Mouse (Mus musculus) lung, postnatal 14 days (tissue): Measurements from ENCODE around the gene Evi2.

ENCODE experiments used
- DNase-seq: peaks from one replicate; pipeline ENCODE4 v3.0.0; 2021

The Evi2 gene

DNA sequence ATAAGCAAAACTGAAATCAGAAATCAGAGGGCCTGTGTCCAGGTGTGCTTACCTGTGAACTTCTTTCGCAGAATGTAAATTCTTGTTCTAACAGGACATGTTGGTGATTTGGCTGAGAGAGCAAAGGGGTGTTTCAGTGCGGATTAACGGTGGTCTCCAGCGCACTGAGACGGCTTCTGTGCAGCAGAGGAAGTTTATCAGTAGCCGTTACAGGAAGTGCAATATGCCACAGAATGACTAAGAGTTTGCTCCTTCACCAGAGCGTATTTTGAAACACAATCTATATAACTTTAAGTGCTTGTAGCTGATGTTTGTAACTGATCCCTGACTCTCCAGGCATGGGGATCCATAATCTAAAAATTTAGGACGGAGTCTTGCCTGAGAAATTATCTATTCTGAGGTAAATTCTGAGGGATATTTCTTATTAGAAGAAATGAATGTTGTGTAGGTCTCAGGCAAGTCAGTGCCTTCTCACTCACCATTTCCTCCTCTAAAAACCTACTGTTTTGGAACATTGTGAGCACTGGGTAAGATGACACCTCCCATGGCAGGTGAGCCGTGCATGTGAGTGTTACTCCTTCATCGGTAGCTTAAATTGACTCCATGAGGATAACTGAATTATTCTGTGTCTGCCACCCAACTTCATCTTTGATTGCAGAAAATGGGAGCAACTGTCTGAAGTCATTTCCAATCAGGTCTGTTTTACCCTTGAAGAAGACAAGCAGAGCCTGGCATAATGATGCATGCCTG is 6.7 kb downstream of the Evi2 start, which contains the start of gene Evi2b:
Evi2b (minus strand) TSS at position 203 of the 750 bp plus-strand sequence.
- no peak for DNase-seq

DNA sequence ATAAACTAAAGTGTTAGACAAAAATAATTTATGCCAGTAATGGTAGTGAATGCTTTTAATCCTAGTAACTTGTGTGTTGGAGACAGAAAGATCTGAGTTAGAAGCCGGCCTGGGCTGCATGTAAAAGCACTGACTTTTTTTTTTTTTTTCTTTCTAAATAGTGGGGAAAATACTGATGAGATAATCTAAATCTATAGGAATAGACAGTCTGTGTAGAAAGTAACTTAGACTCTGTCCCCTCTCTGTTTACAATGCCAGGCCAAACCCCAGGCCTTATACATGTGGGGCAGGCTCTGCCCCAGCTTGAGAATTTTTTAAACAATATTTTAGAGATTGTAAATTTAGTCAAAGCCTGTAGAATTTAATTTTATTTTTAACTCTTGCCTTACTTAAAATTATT is 7.4 kb downstream of the Evi2 start:
- DNase-seq: no peak

DNA sequence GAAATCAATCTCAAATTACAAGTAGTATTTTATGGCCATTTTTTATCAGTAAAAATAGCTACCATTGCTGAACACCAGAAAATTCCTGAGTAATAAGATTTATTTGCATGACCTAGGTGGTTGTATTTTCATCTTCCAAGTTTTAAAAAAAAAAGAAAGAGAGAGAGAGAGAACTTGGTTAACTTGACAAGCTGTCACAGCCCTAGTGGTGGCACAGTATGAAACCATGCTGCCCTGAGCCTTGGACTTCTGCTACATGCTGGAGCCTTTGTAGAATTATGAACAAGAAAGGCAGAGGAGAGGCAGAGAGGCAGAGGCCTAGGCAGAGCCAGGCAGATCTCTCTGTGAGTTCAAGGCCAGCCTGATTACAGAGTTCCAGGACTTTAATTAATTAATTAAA is 8.5 kb downstream of the Evi2 start:
- no peak for DNase-seq

DNA sequence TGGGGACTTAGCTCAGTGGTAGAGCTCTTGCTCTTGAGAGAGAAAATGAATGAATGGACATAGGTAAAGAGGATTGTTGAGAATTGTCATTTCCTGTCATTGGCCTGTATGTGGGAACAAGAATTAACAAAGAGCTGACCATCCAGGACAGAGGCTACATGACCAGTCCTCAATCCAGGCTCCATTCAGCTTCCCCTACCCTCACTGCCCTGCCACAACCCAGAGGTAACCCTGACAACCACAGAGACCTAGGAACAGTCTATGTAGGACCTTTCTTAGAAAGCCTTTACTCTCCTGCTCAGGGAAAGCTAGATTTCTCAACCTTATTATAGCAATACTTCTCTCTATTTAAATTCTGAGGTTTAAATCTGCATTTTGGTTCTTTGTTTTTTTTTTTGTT is 9.6 kb downstream of the Evi2 start:
- no peak for DNase-seq

DNA sequence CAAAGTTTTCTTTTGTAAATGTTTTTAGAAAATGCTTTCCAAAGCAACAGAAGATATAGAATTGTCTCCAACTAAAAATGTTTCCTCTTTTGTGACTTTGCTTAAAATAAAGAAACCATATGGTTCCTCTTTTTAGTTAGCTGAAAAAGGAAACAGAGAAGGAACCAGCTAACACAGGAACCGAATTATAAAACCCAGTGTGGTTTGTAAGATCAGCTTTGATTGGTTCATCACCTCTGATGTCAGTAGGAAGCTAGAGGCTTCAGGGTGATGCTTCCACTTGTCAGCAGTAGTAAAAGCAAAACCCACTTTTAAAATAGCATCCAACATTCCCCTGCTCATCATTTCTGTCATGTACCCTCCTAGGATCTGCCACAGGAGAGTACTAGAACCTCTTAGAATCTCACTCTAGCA is 10.5 kb downstream of the Evi2 start:
- no peak for DNase-seq

DNA sequence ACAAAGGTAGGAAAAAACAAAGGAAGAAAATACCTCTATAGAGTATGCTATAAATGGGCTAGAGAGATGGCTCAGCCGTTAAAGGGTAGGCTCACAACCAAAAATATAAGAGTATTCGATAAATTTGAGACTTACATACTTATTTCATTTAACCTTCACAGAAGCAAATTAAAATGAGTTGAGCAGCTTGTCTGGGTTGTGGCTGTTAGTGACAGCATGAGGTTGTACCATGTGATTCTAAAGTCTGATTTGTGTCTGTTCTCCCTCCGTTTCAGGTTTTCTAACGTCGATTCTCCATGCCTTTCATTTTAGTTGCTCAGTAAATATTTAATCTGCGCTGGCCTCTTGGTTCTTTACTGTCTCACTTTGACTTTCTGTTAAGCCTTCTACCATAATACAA is 11.1 kb downstream of the Evi2 start:
- DNase-seq: no peak

DNA sequence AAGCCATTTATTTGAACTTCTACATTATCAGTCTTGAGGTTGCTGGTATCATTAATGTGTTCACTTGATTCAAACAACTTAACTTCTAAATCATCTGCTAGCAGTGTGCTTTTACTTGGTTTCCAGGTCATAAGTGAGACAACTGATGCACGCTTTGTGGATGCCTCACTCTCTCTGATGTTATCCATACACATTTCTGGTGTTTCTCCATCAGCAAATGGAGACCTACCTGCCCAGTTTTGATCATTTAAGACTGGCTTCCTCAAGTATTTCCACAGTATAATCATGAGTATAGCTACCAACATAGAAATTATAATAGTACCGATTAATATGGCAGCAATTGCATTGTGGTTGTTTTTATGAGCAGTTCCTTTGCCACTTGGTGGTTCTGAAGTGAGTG is 14.6 kb downstream of the Evi2 start:
- no peak for DNase-seq

DNA sequence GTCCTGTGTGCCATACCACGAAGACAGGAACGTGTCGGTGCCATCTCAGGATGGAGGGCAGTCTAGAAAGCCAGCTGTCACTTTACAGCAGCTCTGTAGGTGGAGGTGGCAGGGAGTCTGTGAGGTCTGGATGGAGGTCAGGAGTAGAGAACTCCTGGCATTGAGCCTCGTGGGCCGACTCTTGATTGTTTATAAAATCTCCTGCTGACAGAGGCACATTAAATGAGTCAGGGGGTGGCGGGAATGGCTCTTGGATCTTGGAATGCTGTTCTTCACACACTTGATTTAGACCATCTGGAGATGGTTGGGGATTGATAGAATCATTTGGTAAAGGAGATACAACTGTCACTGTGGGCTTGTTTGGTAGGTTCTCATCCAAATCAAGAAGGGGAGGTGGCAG is 15.1 kb downstream of the Evi2 start:
- no peak for DNase-seq

DNA sequence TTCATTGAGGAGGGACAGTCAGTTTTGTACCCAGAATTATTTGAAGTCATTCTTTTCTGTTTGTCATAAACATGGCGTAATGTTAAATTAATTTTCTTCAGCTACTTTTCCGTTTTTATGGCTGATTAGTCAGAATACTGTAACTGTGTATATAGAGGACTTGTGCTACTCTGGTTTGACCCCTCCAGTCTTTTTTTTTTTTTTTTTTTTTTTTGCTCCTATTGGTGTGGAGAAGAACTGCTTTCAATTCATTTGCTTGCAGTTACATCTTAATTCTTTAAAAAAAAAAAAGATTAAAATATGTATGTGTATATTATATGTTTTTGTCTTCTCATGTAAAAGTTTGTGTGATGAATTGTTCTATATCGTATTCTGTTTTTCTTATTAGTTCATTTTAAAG is 18.4 kb downstream of the Evi2 start:
- no peak for DNase-seq

DNA sequence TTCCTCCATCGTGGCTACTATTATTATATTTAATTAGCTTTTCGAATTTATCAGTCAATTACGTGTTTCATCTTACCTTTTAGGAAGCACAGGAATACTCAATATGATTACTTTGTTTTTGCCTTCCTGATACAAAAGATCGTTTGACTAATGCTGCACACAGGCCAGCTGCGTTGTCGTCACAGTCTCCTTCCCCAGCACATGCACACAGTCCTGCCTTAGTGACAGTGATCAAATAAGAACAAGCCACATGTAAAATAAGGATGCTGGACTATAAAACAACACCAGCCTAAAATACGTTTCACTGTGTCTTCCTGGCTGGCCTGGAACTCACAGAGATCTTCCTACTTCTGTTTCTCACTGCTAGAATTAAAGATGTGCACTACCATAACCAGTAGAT is 25.9 kb downstream of the Evi2 start:
- no peak for DNase-seq

DNA sequence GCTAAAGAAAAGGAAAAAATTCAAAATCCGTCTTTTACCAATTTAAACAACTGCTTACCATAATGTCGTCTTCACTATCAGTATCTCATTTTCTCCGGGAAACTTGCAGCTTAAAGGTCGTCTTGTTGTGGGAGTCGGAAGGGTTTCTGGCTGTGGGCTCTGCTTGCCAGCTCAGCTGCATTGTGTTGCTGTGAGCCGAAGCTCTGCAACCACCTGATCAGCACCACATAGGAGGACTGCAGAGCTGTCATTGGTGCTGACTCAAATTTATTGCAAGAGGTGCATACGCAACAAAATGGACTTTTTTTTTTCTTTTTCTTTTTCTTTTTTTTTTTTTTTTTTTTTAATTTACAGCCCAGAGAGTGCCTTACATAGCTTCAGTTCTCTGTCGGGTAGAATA is 26.5 kb downstream of the Evi2 start, which contains the start of gene Omg:
Omg (minus strand) TSS at position 240 of the 400 bp plus-strand sequence.
- DNase-seq: no peak

DNA sequence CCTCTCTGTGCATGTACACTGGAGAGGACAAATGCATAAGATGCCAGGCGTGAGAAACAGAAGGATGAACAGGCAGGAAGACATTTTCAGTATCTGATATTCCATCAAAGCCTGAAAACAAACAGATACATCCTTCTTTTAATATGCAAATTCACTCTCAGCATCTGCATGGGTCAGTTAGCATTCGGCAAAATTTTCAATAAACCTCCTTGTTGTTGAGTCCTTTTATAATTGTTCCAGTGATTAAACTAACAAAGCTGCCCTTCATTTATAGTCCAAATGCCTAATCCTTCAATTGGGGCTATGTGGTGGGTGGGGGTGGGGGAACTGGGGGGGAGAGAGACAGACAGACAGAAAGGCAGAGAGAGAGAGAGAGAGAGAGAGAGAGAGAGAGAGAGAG is 27.5 kb downstream of the Evi2 start:
- no peak for DNase-seq

DNA sequence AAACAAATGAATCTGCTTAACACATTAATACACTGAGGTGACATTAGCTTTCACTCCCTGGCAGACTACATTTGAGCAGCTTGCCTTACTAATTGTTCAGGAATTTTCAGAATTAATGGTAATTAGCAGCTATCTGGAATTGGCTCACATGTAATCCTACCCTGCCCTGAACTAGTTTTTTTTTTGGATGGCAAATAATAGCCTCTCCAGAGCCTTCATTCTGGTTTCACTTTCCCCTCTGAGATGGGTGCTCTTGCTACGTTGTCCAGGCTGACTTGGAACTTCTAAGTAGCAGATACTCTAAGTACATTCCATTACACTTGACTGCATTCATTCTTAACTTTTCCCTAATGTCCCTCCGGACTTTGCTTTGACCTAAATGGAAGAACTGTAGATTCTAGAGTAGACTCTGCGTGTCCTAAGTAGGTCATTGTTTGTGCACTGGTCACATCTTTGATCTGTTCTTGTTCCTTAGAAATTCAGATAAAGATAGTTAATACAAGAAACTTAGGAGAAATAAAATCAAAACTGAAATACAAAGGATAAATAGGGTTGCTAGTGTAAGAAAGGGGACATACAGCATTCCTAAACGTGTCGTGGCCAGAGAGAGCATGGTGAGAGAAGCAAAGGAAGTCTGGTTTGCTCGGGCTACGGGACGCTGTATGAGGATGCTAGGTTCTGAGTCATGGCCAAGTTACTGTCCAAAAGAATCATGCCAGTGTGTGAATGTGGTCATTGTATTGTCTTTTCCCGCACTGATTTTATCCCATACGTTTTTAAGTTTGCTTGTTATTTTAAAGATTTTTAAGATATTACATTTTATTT is 35.2 kb downstream of the Evi2 start:
- DNase-seq: no peak

DNA sequence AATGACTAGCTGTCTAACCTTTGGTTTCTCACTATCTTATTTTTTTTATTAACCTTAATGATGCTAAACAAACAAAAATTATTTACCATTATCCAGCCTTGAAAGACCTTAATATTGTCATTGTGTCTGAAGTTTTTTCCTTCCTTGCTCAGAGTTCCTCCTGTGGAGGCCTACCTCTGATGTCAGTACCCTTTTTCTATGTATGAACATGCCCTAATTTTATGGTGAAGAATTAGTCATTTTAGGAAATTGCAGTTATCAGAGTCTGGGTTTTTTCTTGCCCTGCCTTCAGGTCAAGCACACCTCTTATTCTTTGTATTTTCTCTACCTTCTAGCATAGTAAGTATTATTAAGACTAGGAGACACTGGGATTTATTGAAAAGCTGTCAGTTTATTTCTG is 45.7 kb downstream of the Evi2 start:
- DNase-seq: no peak

DNA sequence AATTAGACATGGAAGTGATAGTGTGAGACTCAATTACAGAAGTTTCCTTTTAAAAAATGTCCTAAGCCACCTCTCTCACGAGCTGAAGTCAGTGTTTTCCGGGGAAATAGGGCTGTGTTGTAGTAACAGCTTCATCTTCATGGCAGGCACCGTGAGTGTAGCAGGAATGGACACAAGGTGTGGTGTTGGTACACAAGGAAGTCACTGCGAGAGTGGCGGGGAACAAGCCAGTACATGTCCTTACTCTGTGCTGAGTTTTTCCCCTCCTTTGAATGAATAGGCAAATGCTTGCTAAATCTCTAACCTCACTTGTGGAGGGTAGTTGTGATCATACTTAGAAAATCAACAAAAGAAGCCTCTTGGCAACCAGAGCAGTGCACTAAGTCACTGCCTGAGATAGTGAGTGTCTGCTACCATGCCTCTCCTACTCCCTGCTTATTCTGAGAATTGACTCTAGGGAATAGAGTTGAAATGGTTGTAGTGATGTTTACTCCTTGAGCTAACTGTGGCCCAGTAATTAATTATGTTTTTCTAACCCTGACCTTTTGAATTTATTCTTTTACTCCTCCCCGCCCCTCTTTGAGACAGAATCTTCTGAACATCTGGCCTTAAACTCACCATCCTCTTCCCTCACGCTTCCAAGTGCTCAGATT is 46.4 kb downstream of the Evi2 start:
- DNase-seq: no peak

DNA sequence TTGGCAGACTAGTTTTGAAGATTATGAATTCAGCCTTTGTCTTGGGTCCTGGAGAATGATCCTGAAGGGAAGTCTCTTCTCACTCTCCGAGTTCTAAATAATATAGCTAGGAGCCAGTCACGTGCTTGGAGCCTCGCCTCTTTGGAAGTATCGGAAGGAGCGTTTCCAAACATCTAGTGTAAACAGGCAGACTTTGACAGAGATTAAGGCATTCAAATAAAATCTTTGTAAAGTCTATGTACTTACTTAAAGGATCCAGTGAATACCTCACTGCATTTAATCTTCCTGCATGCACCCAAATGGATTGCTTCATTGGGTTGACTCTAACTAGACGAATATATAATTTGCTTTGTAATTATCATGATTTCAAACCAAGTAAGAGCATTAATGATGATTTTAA is 47.0 kb downstream of the Evi2 start:
- no peak for DNase-seq

DNA sequence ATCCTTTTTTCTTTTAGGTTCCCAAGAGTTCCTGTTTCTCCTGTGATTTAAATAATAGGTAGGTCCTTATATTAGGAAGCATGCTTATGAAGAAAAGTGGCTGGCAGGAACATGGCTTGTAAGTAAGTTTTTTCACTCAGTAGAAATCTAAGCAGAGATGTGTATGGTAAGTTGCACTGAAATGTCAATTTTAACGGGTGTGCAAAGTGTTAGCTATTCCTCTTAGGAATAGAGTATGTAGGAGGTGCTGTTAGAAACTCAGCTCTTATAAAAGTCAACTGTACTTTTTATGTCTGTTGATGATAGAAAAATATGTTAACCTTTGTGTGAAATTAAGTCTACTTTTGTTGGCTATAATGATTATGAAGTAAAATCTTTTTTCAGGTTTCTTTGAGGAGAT is 62.3 kb downstream of the Evi2 start:
- no peak for DNase-seq
